Mouse (Mus musculus) colon, adult 2 months (tissue): ENCODE results near the gene Aspm. TPM values are rescaled to one million over a fixed set of nuclear protein-coding genes. Genes with fewer than 3 reads are reported as not detected.

Source experiments
- polyA plus RNA-seq: library from polyadenylated mRNA; depleted of rRNA; stranded (reverse); fragments of >200 nt; gene quantifications from 2 replicates; pipeline ENCODE4 v1.2.3, GENCODE M21; 2012; rRNA removed

Aspm gene
- 0.62 and 0.64 TPM in 2 replicates for polyA plus RNA-seq

DNA sequence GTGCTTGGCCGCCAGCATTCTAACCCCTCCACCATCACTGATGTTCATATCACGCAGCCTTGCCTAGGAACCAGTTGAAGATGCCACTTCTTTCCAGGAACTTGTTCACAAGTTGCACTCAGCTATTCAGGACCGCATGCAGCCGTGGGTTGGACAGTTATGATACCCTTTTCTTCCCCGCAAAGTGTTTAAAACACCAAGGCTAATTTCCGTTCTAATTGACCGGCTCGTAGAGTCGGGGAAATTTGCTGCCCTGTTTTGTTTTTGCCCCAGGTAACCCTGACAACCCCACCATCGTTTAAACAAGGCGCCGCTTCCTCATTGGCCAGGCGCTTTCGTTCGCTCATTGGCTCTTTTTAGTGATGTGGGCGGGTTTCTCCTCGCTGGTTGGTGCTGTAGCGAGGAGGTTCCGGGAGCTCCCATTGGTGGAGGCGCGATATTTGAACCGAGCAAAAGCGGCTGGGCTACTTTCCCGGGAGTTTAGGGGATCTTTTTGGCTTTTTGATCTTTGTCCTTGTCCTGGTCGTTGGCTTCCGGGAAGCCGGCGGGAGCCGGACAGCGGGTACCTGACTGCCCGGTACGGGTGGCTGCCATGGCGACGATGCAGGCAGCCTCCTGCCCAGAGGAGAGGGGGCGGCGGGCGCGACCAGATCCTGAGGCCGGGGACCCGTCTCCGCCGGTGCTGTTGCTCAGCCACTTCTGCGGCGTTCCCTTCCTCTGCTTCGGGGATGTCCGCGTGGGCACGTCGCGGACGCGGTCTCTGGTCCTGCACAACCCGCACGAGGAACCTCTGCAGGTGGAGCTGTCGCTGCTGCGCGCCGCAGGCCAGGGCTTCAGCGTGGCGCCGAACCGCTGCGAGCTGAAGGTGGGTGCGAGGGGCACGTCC, at the start of gene Aspm:
Aspm (plus strand) TSS at position 433 of the 886 bp plus-strand sequence.

DNA sequence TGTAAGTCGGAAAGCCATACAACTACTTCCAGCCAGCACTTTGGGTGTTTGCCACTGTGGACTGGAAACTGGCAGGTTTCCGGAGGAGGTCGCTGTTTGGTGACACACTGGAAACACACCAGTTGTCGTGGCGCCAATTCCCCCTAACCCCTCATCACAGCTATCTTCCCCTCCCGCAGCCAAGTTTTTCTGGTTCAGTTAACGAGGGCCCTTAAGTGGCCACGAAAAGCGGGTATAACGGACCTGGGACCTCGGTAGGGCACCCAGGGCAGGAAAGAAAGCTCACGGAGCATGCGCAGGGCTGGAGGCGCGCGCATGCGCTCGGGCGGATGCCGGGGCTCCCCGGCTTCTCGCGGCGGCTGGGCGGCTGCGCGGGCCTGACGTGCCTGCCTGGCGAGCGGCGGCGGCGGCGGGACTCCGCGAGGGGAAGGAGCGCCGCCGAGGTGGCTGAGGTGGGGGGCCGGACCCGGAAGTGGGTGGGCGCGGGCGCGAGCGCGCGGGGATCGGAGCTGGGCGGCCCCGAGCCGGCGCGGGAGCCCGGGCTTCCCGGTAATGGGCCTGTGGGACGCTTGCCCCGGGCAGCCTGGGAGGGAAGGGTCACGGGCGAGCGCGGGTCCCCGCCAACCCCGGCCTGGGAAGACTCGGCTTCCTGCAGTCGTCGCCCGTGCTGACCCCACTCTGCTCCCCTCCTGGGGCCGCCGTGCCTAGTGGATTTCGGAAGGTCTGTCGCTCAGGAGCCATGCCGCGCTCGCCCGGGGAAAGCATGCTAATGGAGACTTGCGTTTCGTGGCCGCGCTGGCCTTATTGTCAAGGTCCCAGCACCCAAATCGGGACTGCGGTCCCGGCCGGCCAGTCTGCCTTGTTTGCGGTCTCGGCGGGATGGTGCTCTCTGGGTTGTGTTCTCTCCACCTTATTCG, 32.4 kb upstream of the Aspm start, which contains the start of gene Zbtb41:
Zbtb41 (plus strand) TSS at position 414 of the 917 bp plus-strand sequence.

DNA sequence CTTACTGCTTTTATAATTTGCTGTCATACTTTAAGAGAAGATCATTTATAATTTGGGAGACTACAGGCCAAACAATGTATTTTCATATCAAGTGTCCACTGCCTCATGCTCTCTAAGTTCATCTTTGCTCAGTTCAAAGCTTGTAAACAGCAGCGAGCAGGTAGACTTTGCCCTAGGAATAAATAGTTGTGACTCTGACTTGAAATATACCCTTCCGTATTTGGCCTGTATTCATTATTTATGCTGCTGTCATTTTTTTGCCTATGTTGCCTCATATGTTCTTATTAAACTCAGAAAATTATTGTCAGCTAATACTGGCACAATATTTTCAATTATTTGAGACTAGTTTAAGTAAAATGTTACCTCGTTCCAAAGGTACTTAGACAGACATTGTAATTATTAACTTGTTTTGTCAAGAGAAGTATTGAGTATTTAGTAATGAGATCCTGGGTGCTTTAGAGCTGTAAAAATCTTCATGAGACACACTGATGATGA, 46.7 kb downstream of the Aspm start, which contains the start of gene F13b:
F13b (plus strand) TSS at position 445 of the 495 bp plus-strand sequence.

Other genes with a start within 250 kb of the Aspm start
- gene Crb1, start 77.7 kb upstream of the Aspm start, polyA plus RNA-seq = 0.03 and 0.14 TPM in 2 replicates
- gene Zbtb41, start 32.5 kb upstream of the Aspm start, polyA plus RNA-seq = 1.3 and 1.4 TPM in 2 replicates
- gene F13b, start 46.9 kb downstream of the Aspm start, polyA plus RNA-seq = not detected in 2 replicates
- not detected in 2 replicates for gene Cfhr1, start 105.5 kb downstream of the Aspm start, polyA plus RNA-seq